Mouse (Mus musculus): ENCODE data around the gene Cop1. TPM values are rescaled to one million over a fixed set of nuclear protein-coding genes. Genes with fewer than 3 reads are reported as not detected.

Gene Cop1
- polyA plus RNA-seq, 1 experiment from 2014 or later: 133 TPM

DNA sequence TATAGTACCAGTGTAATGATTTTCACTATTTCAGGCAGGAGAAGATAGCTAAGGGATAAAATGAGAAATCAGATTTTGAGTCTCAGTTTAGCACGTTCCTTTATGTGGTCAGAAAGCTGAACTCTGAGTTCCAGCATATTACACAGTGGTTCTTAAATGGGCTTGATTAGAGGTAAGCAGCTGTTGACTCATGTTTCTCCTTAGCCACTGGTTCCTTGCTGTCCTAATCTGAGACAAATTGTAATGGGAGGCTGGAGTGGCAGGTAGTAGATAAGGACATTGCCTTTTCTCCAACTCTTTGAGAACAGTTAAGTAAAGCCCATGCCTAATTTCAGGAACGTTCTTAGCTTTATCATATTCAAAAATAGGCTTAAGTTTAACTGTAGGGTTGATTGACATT is 3.6 kb downstream of the Cop1 start:
- WGBS: 80% methylated on average over 2 of the region's 2 CpGs
- Histone ChIP-seq H3K9me3 (no peaks in the 10 kb centered on the region), H3K4me3 (no peak overlapping the region), H3K27me3 (no peaks in the 10 kb centered on the region), H3K36me3 (peaks cover 3% of the 10 kb centered on the region; the same call in 1 of the 2 replicates), H3K27ac (no peak overlapping the region), H3K9ac (no peak overlapping the region), H3K4me2 (replicated peaks) (no peak overlapping the region), H3K4me1 (peaks cover 18% of the 10 kb centered on the region)
- ATAC-seq (ENCODE audit: insufficient number of reproducible peaks, insufficient read depth, low FRiP score, low TSS enrichment): no peak

DNA sequence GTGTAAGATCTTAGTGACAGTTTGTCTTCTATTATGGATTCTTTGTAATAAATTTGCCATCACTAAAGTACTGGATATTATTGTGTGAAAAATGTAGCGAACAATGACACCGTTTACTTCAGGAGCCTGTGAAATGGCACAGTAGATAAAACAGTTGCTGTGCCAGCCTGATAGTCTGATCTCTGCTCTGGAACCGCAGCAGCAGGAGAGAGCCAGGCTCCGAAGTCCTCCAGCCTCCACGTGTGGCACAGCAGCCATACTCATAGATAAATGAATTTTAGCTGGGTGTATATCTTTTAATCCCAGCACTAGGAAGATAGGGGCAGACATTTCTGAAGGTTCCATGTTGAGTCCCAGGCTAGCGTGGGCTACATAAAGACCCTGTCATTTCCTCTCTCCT is 6.0 kb downstream of the Cop1 start:
- H3K27me3 ChIP-seq: no peaks in the 10 kb centered on the region
- H3K4me1 ChIP-seq: peaks cover 18% of the 10 kb centered on the region
- no peak overlapping the region for H3K4me2 ChIP-seq (replicated peaks)
- no peak for ATAC-seq (ENCODE audit: insufficient number of reproducible peaks, insufficient read depth, low FRiP score, low TSS enrichment)
- H3K27ac ChIP-seq: no peak overlapping the region
- no peak overlapping the region for H3K9ac ChIP-seq
- peaks cover 3% of the 10 kb centered on the region; the same call in 1 of the 2 replicates for H3K36me3 ChIP-seq
- WGBS: 83% methylated on average over 6 of the region's 6 CpGs
- H3K9me3 ChIP-seq: no peaks in the 10 kb centered on the region
- H3K4me3 ChIP-seq: no peak overlapping the region

DNA sequence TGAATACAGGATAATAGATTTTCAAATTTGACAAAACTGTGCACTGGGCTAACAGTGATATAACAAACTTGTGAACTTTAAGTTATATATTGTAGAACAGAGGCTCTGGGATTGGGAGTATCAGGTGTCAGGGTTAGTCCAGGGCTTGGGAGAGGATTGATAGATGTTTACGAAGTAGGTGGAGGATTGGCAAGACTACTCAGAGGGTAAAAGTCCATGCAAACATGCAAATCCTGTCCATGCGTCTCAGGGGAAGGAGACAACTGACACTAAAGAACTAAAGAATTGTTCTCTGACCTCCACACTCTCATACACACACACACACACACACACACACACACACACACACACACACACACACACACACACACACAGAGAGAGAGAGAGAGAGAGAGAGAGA is 18.2 kb downstream of the Cop1 start:
- H3K9ac ChIP-seq: no peak overlapping the region
- H3K9me3 ChIP-seq: no peaks in the 10 kb centered on the region
- H3K4me2 ChIP-seq (replicated peaks): no peak overlapping the region
- peaks cover 20% of the 10 kb centered on the region for H3K36me3 ChIP-seq
- 70% methylated on average over 2 of the region's 2 CpGs for WGBS
- no peaks in the 10 kb centered on the region for H3K4me1 ChIP-seq
- no peaks in the 10 kb centered on the region for H3K27me3 ChIP-seq
- no peak overlapping the region for H3K27ac ChIP-seq
- H3K4me3 ChIP-seq: no peak overlapping the region
- no peak for ATAC-seq (ENCODE audit: insufficient number of reproducible peaks, insufficient read depth, low FRiP score, low TSS enrichment)

DNA sequence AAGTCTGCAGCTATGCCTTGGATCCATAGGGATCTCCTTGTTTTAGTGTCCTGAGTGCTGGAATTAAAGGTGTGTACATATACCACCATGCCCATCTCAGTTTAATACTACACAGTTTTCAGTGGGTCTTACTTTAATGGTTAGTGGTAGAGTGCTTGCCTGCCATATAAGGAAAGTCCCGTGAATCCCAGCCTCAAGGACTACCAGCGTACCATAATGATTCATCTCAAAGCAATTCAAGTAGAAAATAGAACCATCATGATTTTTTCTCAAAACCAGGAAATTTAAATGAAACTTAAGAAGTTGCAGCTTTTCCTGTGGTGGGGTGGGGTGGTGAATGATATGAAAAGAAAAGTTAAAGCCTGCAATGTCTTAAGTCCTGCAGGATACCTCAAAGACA is 21.0 kb downstream of the Cop1 start:
- no peak overlapping the region for H3K4me3 ChIP-seq
- ATAC-seq (ENCODE audit: insufficient number of reproducible peaks, insufficient read depth, low FRiP score, low TSS enrichment): no peak
- no peak overlapping the region for H3K4me2 ChIP-seq (replicated peaks)
- H3K27me3 ChIP-seq: no peaks in the 10 kb centered on the region
- no peaks in the 10 kb centered on the region for H3K9me3 ChIP-seq
- 84% methylated on average over 2 of the region's 2 CpGs for WGBS
- peaks cover 20% of the 10 kb centered on the region for H3K36me3 ChIP-seq
- no peaks in the 10 kb centered on the region for H3K4me1 ChIP-seq
- H3K27ac ChIP-seq: no peak overlapping the region
- H3K9ac ChIP-seq: no peak overlapping the region

DNA sequence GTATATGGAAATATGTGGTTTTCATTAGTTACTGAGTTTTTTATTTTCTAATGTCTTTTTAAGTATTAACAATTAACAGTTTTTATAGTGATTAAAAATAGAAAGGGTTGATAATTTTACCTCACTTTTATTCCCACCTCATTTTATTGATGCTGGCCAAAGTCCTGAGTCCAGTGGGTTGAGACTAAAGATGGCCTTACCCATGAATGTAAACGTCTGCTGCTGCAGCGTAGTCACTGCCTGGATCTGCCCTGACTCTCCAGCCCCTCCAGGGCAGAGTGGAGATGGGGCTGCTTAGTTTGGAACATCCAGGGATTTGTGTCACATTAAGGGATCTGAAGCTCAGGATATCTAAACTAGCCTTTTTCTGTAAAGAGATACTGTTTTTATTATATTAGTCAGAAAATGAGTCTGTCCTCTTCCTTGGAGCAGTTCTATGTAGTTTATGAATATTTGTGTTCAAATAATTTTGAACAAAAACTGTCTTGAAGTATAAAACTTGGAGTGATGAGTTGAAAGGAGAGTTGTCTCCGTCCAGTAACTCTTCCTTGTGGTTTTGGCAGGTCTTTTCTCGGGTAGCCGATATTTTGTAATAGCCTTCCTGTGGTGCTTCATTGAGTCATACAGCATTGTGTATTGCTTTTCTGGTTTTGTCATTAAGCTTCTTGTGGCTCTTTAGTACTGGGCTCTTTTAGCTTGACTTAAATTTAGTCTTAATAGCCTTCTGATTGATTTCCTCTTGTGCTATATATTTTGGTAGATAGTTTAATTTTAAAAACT is 23.0 kb downstream of the Cop1 start:
- H3K4me1 ChIP-seq: no peaks in the 10 kb centered on the region
- no peak overlapping the region for H3K27ac ChIP-seq
- H3K36me3 ChIP-seq: peaks cover 20% of the 10 kb centered on the region
- whole genome bisulfite sequencing: 86% methylated on average over 5 of the region's 5 CpGs
- no peak overlapping the region for H3K4me3 ChIP-seq
- no peak for ATAC-seq (ENCODE audit: insufficient number of reproducible peaks, insufficient read depth, low FRiP score, low TSS enrichment)
- H3K9me3 ChIP-seq: no peaks in the 10 kb centered on the region
- no peak overlapping the region for H3K4me2 ChIP-seq (replicated peaks)
- no peak overlapping the region for H3K9ac ChIP-seq
- H3K27me3 ChIP-seq: no peaks in the 10 kb centered on the region

DNA sequence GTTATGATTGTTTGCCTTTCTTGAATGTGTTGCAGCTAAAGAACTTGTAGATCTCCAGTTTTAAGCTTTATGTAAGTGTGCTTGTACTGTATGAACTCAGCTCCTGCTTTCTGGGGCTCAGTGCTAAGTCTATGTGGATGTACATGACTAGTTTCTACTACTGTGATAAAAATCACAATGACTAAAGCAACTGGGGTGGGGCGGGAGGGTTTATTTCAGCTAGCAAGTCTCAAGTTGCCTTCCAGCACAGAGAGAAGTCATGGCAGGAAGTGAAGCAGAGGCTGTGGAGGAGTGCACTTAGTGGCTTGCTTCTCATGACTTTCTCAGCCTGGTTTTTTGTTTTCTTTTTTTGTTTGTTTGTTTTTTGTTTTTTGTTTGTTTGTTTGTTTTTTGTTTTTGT is 24.4 kb downstream of the Cop1 start:
- 68% methylated on average over 1 of the region's 1 CpGs for WGBS

DNA sequence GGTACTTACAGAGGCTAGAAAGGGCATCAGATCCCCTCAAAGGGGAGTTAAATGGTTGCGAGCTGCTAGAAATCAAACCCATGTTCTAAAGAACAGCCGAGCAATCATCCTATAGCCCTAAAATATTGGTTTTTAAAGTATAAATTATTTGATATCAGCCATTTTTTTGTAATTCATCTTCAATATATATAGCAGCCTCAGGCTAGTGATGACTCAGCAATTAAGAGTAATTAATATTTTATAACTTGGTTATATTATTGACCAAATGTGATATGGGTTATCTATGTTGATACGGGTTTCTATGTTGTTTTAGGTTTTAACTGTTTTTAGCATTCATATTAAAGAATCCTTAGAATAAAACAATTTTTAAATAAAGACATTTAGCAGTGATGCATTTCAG is 31.7 kb downstream of the Cop1 start:
- peaks cover 5% of the 10 kb centered on the region; the same call in 1 of the 2 replicates for H3K36me3 ChIP-seq
- no peak overlapping the region for H3K4me2 ChIP-seq (replicated peaks)

More for the DNA sequence above, 24.4 kb downstream of the Cop1 start:
- Histone ChIP-seq H3K36me3 (peaks cover 20% of the 10 kb centered on the region), H3K4me2 (replicated peaks) (no peak overlapping the region), H3K27ac (no peak overlapping the region), H3K4me1 (no peaks in the 10 kb centered on the region), H3K9me3 (no peaks in the 10 kb centered on the region), H3K4me3 (no peak overlapping the region), H3K27me3 (no peaks in the 10 kb centered on the region), H3K9ac (no peak overlapping the region)
- no peak for ATAC-seq (ENCODE audit: insufficient number of reproducible peaks, insufficient read depth, low FRiP score, low TSS enrichment)

DNA sequence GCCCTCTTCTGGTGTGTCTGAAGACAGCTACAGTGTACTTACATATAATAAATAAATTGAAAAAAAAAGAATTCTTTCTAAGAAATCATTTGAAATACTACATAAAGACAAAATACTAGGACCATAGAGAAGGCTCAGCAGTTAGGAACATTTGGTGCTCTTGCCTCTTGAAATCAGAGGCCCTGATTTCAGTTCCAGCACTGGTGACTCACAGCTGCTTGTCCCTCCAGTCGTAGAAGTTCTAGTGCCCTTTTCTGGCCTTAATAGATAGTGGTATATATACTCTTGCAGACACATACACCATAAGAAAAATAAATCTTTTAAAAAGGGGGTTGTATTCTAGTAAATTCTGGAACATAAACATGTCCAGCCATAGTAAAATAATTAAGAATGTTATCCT is 48.0 kb downstream of the Cop1 start:
- no peak for ATAC-seq (ENCODE audit: insufficient number of reproducible peaks, insufficient read depth, low FRiP score, low TSS enrichment)

More for the DNA sequence above, 31.7 kb downstream of the Cop1 start:
- Histone ChIP-seq H3K4me1 (no peaks in the 10 kb centered on the region), H3K27ac (no peak overlapping the region), H3K4me3 (no peak overlapping the region), H3K27me3 (no peaks in the 10 kb centered on the region), H3K9ac (no peak overlapping the region), H3K9me3 (no peaks in the 10 kb centered on the region)
- 93% methylated on average over 3 of the region's 3 CpGs for WGBS
- ATAC-seq (ENCODE audit: insufficient number of reproducible peaks, insufficient read depth, low FRiP score, low TSS enrichment): no peak

DNA sequence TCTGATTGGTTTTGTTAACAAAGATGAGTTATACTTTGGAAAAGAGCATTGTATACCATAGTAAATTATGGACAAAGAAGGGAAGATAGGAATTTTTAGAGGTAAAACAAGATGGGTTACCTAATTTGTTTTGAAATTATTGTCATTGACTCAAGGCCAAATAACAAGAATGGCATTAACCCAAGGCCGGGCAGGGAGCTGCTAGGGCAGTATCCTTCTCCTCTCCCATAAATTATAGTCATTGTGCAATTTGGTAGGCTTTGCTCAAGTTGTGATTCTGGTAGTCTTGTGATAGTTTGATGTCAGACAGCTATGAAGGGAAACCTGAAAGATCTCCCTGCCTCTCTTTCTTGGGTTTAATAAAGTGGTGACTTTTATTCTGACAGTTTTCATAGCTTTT is 49.7 kb downstream of the Cop1 start:
- 92% methylated on average over 1 of the region's 1 CpGs for WGBS
- Histone ChIP-seq H3K9ac (no peak overlapping the region), H3K9me3 (no peaks in the 10 kb centered on the region), H3K4me2 (replicated peaks) (no peak overlapping the region), H3K27ac (no peak overlapping the region), H3K27me3 (no peaks in the 10 kb centered on the region), H3K4me1 (no peaks in the 10 kb centered on the region), H3K36me3 (peaks cover 12% of the 10 kb centered on the region; the same call in 1 of the 2 replicates), H3K4me3 (no peak overlapping the region)
- no peak for ATAC-seq (ENCODE audit: insufficient number of reproducible peaks, insufficient read depth, low FRiP score, low TSS enrichment)

More for the DNA sequence above, 48.0 kb downstream of the Cop1 start:
- Histone ChIP-seq H3K9me3 (no peaks in the 10 kb centered on the region), H3K4me2 (replicated peaks) (no peak overlapping the region), H3K27me3 (no peaks in the 10 kb centered on the region), H3K4me3 (no peak overlapping the region), H3K27ac (no peak overlapping the region), H3K9ac (no peak overlapping the region), H3K36me3 (peaks cover 15% of the 10 kb centered on the region; the same call in 1 of the 2 replicates), H3K4me1 (no peaks in the 10 kb centered on the region)
- 88% methylated on average over 1 of the region's 1 CpGs for WGBS

DNA sequence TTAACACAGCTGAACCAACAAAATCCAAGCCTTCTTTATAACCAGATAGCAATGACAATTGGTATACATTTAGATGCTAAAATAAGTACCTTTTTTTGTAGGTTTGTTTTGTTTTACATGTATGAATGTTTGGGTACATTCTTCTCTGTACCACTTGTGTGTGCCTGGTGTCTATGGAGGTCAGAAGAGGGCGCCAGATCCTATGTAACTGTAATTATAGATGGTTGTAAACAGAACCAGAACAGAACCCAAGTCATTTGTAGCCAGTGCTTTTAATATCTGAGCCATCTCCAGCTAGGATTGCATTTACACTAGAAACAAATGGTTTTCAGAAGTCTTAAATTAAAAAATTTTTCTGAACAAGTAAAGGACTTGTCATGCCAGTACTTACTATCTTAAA is 54.7 kb downstream of the Cop1 start:
- no peak overlapping the region for H3K4me3 ChIP-seq
- no peaks in the 10 kb centered on the region for H3K4me1 ChIP-seq
- no peak overlapping the region for H3K9ac ChIP-seq
- no peaks in the 10 kb centered on the region for H3K27me3 ChIP-seq
- 70% methylated on average over 1 of the region's 1 CpGs for WGBS
- H3K9me3 ChIP-seq: no peaks in the 10 kb centered on the region
- no peak for ATAC-seq (ENCODE audit: insufficient number of reproducible peaks, insufficient read depth, low FRiP score, low TSS enrichment)
- H3K4me2 ChIP-seq (replicated peaks): no peak overlapping the region
- H3K36me3 ChIP-seq: 0 out of 2 replicates have a peak, but pooled peaks cover 7% of the 10 kb centered on the region
- no peak overlapping the region for H3K27ac ChIP-seq

DNA sequence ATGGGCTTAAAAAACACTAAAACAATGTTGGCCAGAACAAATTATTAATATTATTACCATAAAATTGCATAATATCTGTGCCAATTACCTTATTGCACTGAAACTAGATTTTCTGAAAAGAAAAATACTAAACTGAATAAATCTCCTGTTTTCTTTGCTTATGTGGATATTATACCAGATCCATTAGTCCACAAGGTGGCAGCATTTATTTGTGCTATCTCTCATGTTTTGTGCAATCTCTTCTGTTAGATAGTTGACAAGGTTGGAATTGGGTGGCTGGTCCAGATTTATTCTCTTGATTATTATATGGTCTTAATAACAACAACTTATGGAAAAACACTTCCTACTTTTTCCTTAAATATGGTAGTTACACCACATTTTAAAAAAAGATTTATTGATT is 58.1 kb downstream of the Cop1 start:
- H3K36me3 ChIP-seq: peaks cover 19% of the 10 kb centered on the region
- ATAC-seq (ENCODE audit: insufficient number of reproducible peaks, insufficient read depth, low FRiP score, low TSS enrichment): no peak
- no peak overlapping the region for H3K4me3 ChIP-seq
- H3K9ac ChIP-seq: no peak overlapping the region
- no peaks in the 10 kb centered on the region for H3K9me3 ChIP-seq
- no peak overlapping the region for H3K27ac ChIP-seq
- H3K27me3 ChIP-seq: no peaks in the 10 kb centered on the region
- H3K4me1 ChIP-seq: no peaks in the 10 kb centered on the region
- no peak overlapping the region for H3K4me2 ChIP-seq (replicated peaks)

DNA sequence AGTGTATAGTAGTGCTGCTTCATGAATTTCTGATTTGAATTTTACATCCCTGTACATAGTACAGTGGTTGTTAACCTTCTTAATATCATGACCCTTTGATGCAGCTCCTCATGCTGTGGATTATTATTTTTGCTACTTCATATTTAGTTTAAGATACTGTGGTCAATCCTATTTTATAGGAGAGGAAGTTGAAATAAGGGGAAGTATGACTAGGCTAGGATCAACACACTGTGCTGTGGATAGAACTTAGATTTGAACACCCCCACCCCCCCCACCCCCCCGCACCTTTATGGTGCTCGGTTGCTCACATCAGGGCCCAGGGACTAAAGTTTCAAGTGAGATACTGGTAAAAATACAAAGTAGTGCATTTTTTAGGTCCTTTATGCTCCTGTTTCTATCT is 58.7 kb downstream of the Cop1 start:
- WGBS: 89% methylated on average over 2 of the region's 2 CpGs
- no peak for ATAC-seq (ENCODE audit: insufficient number of reproducible peaks, insufficient read depth, low FRiP score, low TSS enrichment)

More for the DNA sequence above, 58.7 kb downstream of the Cop1 start:
- Histone ChIP-seq H3K27ac (no peak overlapping the region), H3K4me3 (no peak overlapping the region), H3K4me2 (replicated peaks) (no peak overlapping the region), H3K27me3 (no peaks in the 10 kb centered on the region), H3K4me1 (no peaks in the 10 kb centered on the region), H3K9ac (no peak overlapping the region), H3K36me3 (peaks cover 19% of the 10 kb centered on the region), H3K9me3 (no peaks in the 10 kb centered on the region)

Data from embryonic facial prominence, embryonic 12.5 days (tissue).